Mouse (Mus musculus) v-Abl transformed pro-B cells (cell line): ENCODE measurements around the gene Gabra4.
"Not testable (repeated sequence)": the region's sequence is repeated elsewhere in the genome, so short reads cannot be mapped to it uniquely, and the experiment has no call there.

Experiments used
- in situ Hi-C, 2 experiments: fragments of 400-800 bp; cut with MboI; formaldehyde crosslinking; loops; one replicate each; pipeline ENCODE4 v1.15.1; 2025; ENCODE audit not compliant: unreplicated experiment in 2 of 2

The Gabra4 gene

GRCm38 (mm10) chr5:71545554-71545953 is 112.6 kb downstream of the Gabra4 start:
- in situ Hi-C loops, result no loop called here

- in situ Hi-C loops, result not testable (repeated sequence)
These were observed 132.6 kb downstream of the Gabra4 start for GRCm38 (mm10) chr5:71525486-71525885.
